Mouse (Mus musculus) cerebellum, postnatal 14 days (tissue): ENCODE measurements around the gene Nrd1.

ENCODE experiments used
- DNase-seq, 2 experiments: peaks; one replicate each; pipeline ENCODE4 v3.0.0; 2021; ENCODE audit warnings: mixed read lengths in 2 of 2

Nrd1 gene

DNA sequence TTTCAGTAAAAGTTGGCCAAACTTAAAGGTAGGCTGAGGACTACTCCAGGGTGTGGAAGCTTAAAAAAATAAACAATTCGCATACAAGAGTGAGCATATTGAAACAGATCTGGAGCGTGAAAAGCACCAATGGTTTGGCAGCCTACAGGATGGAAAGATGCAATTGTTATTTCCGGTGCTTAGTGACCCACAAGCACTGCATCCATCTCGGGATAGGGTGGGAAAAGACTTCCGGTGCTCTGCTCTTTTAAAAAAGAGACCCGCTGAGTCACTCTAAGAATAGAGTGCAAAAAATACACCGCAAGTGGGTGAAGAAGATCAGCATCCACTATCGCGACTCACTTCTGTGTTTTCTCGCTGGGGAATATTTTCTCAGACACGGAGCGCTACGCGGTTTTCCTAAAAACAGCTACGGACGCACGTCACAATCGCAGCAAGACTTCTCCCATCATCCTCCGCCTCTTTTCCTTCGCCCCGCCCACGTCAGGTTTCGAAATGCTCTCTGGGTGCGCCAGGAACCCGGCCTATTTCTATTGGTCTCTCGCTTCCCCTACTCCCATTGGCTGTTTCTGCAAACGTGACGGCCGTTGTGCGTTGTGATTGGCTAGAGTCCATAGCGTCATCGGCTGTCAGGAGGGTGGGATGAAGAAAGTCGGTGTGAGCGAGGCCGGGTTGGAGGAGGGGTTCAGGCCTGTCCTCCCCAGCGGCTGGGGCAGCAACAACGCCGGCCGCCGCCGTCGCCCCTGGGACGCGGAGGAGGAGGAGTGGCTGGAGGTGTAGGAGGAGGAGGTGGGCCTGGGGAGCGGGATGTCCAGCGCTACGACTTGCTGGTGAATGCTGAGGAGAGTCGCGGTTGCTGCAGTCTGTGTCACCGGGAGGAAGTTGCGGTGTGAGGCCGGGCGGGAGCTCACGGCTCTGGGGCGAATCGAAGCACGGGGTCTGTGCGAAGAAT lies at the start of gene Nrd1:
Gene Nrd1 (plus strand): TSS at position 657 of the 952 bp plus-strand sequence.
- DNase-seq, result peak; percentile 98 to 99

DNA sequence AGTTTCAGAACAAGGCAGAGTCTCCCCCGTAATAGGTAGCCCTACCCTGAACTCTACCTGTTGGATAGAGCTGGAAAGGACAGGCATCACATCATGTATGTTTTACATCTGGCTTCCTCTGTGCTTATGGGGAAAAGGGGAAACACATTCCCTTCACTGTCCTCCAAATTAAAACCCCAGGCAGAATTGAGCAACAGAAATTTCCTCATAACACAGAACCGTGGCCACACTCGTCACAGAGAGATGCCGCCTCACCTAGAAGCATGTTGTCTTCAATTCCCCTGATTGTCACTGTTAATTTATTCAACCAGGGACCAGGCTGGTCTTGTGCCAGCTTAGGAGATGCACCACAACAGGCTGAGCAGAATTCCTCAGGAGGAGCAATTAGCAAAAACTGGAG lies 48.8 kb upstream of the Nrd1 start:
- DNase-seq, result no peak

DNA sequence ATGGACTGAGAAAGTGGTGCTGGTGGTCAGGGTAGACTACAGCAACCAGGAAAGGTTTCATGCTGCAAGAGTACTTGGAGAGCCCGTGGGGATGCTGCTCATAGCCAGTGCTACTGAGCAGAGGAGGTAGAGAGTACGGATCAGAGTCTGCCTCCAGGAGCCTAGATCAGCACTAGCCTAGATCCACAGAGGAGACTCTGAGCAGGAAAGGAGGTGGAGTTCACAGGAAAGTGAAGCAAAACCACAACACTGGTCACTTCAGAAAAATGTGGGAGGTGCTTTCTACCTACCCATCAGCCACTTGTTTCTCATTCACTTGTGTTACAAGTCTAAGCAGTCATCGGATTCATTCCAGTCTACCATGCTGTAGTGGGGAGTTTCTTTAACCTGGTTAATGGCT lies 40.8 kb upstream of the Nrd1 start:
- DNase-seq, result no peak

DNA sequence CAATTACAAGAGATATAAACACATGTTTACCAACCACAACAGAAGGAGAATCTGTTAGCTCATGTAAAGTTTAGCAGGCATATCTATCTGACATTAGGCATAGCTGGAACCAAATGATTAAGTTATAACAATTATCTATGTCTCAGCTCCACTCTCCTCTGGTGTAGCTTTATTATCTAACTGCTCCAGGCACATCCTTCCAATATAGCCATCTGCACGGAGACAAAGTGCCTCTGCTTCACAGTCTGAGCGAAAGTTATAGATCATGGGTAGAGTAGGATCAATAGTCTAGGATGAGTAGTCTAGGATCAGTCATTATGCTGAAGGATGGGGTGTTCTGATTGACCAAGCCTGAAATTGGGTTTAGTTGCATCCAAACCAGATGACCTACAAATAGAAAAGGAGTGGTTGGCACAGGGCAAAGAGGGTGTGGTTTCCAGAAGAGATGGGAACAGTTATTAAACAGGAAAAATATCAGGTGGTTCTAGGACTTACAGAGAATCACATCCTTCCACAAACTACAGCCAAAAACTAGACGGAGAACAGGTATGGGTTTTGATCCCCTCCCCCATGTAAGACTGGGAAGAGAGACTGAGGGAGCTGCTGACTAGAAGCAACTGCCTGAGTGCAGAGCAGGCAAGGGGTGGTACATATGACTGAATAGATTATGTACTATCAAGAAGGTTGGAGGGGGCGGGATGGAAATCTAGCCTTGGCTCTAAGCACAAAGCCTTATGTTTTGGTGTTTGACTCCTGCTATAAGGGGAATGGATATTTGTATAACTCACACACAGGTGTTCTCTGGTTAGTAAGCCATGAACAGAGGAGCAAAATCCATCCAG lies 39.6 kb upstream of the Nrd1 start:
- no peak for DNase-seq

GRCm38 (mm10) chr4:108963017-108963416 lies 37.4 kb upstream of the Nrd1 start:
- no peak for DNase-seq

GRCm38 (mm10) chr4:108969517-108969916 lies 30.9 kb upstream of the Nrd1 start:
- DNase-seq, result no peak

DNA sequence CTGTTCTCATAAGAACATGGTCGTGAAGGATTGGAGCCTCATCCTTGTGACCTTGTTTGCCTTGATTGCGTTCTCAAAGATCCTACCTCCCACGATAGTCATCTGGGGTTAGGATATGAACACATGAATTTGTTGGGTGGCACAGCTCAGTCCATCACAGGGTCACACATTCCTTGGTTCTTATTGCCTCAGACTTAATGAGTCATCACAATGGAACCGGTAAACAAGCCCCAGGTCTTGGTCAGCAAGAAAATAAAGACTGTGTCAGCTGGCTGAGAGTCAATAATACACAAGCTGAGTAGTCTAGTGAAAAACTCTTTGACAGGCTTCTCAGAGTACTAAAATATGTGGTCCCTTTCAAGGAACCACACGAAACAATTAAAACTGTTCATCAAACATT lies 29.4 kb upstream of the Nrd1 start:
- DNase-seq, result no peak

DNA sequence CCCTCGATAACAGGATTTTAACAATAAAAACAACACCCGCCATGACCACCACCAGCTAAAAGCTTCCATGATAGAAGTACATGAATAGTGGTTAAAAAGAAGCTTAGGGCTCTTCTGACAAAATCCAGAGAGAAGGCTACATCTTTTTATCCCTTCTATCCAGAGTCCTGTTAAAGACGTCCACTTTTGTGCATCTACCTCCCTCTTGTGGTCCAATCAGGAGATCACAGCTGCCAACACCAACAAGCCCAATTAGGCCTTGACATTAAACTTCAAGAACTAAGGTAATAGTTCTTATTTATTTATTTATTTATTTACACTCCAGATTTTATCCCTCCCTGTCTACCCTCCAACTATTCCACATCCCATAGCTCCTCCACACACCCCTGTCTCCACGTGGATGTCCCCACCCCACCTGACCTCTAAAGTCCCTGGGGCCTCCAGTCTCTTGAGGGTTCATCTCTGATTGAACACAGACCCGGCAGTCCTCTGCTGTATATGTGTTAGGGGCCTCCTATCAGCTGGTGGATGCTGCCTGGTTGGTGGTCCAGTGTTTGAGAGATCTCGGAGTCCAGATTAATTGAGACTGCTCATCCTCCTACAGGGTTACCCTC lies 23.9 kb upstream of the Nrd1 start:
- DNase-seq, result peak; percentile 71 to 77

GRCm38 (mm10) chr4:108986833-108987472 lies 13.5 kb upstream of the Nrd1 start:
- no peak for DNase-seq

DNA sequence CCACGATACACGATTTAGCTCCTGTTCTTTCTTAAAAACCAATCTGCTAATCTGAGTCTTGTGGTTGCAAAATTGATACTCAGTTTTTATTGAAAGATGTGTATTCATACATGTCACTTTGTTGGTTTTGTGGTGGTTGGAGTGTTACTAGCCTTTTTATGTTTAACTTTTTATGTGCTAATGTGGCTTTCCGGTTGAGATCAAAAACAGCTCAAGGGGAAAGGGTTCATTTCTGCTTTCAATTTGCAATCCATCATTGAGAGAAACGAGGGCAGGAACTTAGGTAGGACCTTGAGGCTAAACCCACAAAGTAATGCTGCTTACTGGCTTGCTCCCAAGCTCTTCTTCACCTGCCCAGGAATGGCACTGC lies 13.0 kb upstream of the Nrd1 start:
- no peak for DNase-seq

DNA sequence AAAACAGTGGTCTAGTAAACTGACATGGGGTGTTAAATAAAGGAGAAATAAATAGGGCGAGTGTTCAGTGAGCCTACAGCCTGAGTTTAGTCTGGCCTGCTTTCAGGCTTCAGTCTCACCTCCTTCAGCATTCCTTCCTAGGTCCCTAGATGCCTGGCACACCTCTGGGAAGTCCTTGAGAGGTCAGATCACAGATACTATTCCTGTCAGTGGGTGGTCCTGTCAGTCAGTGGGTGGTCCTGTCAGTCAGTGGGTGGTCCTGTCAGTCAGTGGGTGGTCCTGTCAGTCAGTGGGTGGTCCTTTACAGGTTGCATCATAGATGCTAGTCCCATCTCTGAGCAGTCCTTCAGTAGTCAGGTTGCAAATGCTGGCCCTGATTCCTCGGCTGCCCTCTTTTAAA lies 11.0 kb upstream of the Nrd1 start:
- DNase-seq, result no peak

DNA sequence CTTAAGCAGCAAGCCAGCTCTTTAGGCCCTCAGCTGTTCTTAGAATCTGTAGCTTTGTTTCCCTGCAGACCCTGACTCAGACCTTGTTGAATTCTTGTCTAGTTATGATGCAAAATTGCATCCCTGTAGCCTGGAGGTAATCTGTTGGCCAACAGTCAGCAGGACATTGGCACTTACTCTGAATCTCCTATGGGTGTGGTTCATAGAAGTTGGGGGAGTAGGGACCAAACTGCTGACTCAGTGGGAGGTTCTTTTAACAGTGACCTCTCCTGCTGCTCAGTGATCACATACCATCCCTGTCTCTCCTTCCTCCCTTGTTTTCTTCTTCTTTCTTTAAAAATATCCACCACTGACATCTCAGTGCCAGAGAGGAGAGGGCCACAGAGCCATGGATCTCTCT lies 10.4 kb upstream of the Nrd1 start:
- no peak for DNase-seq

DNA sequence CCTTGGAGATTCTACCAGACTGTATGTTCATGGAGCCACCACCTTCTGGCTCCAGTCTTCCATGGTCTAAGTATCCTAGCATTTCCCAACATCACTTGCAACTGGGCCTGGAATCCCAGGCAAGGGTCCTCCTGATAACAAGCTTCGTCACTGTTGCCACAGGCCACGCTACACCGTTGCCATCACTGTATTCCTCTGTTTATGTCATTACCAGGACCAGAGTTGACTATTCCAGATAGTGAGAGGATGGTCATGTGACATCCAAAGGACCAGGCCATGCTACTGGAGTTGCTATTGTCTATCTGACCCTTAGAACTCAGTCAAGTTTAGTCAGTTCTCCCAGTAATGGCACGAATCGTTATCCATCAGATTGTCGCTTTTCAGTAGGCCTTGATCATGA lies 9.9 kb upstream of the Nrd1 start:
- DNase-seq, result no peak

DNA sequence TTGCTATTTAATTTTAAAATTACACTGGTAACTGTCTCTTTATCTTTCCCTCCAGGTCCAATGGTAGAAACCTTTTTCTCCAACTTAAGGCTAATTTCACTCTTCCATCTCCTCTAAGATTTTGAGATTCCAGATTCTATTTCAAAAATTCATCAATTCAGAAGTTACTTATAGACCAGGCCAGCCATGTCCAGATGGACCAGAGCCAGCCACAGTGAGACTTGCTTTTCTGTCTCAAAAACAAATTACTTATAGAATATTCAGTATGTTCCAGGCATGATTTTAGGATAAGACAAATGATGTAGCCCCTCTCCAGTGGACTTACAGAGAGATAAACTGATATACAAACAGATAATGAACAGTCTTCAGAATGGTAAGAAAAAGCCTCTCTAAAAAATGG lies 8.6 kb upstream of the Nrd1 start:
- DNase-seq, result no peak

GRCm38 (mm10) chr4:108992978-108993377 lies 7.5 kb upstream of the Nrd1 start:
- DNase-seq, result no peak

DNA sequence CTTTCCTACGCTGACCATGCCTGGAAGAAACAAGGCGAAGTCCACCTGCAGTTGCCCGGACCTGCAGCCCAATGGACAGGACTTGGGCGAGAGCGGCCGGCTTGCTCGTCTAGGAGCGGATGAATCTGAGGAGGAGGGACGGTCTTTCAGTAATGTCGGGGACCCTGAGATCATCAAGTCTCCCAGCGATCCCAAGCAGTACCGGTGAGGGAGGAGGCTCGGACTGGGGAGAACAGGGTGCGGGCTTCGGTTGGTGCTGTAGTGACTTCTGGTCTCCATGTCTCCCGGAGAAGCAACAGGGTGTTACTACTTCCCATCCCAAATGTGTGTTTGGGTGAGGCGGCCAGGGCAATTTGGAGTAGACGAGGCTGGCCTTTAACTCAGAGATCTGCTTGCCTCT lies 506 bp downstream of the Nrd1 start:
- no peak for DNase-seq

GRCm38 (mm10) chr4:109008046-109008445 lies 7.6 kb downstream of the Nrd1 start:
- no peak for DNase-seq

- DNase-seq, result no peak
These were observed 13.6 kb downstream of the Nrd1 start for GRCm38 (mm10) chr4:109014091-109014490.

GRCm38 (mm10) chr4:109017441-109017840 lies 17.0 kb downstream of the Nrd1 start:
- peak; percentile 24 to 30 for DNase-seq

DNA sequence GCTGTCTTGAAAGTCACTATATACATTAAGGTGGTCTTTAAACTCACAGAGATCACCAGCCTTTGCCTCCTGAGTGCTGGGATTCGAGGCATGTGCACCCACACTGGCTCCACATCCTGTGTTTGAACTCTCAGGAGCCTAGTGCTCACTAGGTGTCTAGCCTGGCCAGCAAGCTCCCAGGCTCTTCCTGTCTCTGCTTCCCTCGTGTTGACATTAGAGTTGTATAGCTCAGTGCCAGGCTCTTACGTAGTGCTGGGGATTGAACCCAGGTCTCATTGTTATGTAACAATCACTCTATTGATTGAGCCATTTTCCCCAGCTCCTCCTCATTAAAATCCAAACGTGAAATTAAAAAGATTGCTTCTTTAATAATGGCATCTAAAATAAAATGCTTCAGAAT lies 18.8 kb downstream of the Nrd1 start:
- no peak for DNase-seq

- DNase-seq, result no peak
These were observed 21.5 kb downstream of the Nrd1 start for GRCm38 (mm10) chr4:109021976-109022375.

DNA sequence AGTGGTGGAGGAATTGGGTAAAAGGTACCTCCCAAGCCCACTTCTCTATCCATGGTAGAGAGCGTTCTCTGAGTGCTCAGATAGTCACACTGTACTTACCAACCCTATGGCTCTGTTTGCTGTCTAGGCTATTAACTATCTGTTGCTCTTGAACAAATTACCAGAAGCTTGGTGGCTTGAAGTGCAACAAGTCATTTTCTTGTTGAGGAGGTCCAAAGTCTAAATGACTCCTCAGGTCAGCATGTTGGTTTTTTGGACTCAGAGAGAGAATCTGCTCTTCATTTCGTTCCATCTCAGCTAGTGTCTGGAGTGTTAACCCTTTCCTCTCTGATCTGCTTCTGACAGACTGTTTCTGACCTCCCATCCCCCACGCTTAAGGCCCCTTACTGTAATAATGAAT lies 24.6 kb downstream of the Nrd1 start:
- no peak for DNase-seq

- DNase-seq, result no peak
These were observed 26.1 kb downstream of the Nrd1 start for GRCm38 (mm10) chr4:109026543-109026942.
